Mouse (Mus musculus): ENCODE data around the gene Sim2. TPM values are rescaled to one million over a fixed set of nuclear protein-coding genes. Genes with fewer than 3 reads are reported as not detected.

Sim2 gene
- total RNA-seq, 2 experiments from 2014 or later, result not detected

DNA sequence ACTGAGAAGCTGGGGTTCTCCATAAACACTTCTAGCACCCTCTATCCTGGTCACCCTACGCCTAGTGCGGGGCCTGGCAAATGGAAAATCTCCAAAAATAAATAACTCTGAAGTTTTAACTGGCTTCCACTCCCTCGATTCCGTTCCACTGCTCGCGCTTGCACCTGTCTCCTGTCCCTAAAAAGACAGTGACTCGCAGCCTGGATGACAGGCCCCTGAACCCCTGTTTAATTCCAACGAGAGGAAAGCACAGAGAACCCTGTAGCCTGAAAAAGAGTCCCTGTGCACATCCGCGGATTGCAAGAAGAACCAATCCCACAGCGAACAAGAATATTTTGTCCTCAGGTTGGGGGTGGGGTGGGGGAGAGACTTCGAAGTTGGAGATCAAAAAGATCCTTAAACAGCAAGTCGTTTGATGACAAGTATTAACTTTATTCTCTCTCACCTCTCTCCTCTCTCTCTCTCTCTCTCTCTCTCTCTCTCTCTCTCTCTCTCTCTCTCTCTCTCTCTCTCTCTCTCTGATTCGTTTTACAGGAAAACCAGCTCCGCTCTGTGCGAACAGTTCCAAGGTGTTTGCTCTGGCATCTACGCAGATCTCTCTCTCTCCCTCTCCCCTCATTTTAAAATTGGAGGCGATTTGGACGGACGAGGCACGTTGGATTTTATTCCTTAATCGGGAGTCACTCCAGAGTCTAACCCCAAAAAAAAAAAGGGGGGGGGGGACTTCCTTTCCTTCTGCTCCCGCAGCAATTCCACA lies 6.2 kb upstream of the Sim2 start:
- DNase-seq (ENCODE audit: low spot score in 2 of 2), result no peak

DNA sequence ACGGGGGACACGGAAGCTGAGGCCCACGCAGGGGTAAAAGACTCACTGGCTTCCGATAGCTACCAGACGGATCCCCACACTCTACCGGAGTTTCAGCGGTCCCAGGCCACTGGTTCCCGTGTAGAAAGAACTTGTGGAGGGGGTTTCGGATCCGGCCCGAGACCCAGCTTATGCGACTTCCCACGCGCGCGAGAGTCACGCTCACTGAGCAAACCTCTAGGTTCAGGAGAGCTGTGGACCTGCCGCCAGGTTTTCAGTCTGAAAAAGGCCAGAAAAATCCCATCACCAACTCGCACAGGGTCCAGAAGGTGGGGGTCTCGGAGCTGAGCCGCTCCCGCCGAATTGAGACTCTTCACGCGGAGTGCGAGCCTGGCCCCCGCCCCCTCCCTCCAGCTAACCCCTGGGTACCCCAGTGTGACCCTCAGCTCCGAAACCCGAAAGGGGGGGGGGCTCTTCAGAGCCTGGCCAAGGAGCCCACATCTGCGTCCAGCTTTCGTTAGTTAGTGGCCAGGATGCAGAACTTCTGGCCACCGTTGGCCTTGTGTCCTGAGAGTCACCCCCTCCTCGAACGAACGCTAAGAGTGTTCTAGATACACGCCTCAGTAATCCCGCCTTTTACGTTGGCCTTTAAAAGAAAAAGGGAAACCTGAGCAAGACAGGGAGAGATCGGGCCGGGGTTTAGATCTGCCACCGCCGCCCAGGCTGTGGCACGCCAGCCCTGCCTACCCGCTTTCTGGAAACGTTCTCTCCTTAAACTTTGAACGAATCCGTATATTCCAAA lies 5.5 kb upstream of the Sim2 start:
- DNase-seq (ENCODE audit: low spot score in 2 of 2), result no peak

DNA sequence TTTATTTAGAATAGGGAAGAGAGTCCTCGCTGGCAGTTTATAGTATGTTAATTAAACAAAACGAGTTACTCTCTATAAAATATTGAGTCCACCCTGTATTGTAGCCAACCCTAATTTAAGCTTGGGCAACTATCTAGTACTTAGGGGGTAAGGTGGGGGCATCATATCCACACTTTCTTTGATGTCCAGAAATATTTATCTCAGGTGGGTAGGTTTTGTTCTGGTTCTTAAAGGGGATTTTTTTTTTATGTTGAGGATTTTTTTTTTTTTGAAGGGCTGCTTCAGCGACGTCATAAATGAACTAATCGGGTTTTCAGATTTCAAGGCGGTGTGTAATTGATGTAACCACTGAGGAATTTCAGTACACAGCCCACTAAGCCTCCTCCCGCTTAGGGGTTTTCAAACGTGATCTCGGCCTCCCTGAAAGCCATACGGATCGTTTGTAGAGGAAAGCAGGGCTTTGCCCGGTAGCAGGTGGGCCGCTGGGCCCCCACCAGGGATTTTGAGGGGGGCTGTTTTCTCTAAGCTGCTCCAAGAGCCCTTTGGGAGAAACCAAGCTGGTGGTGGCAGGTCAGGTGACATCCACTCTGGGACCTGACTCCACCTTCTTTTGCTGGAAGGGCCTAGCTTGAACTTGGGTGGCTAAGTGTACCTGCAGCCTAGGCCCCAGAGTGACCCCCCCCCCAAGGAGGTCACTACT lies 4.7 kb upstream of the Sim2 start:
- DNase-seq (ENCODE audit: low spot score in 2 of 2), result no peak

DNA sequence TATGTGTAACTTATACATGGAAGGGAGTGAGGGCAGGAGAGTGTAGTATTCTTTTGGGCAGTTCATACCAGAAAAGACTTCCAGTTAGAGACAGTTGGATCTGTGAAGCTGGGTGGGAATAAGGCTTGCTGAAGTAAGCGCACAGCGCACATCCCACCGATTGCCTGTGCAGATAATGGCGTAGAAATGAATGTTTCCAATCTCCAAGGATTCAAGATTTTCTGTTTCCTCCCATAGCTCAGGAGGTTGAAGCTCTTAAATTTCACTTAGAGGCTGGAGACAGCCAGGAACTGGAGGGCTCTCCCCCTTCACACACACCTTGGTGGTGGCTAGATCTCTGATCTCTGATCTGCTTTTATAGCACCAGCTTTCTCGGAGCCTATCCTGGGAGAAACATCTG lies 3.1 kb upstream of the Sim2 start:
- no peak for DNase-seq (ENCODE audit: low spot score in 2 of 2)

DNA sequence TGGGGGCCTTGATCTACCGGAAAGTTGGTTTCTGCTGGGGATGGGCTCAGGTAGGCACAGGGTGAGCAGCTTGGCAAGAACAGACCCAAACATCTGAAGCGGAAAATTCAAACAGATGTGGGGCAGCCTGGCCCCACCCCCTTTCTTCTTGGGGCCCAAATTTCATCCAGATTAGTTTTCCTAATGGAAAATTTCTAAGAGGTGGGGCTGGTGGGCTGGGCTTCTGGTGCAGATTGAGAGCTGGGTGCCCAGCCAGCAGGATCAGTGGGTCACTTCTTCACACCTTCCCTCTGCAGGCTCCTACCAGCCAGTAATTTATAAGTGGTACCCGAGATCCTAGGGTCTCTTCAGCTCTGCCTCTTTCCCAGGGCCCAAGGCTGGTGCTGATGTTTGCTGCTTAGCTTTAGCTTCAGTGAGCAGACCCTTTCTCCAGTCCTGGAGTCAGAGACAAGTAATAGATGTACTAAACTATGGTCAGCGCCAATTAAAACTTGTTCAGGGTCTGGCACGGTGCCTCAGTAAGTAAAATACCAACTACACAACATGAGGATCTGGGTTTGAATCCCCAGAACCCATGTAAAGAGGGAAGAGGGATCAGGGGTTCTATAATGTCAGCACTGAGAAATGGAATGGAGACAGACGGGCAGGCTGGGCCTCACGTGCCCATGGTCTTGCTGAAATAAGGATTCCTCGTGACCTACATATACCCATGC lies 2.6 kb upstream of the Sim2 start:
- DNase-seq (ENCODE audit: low spot score in 2 of 2), result no peak

DNA sequence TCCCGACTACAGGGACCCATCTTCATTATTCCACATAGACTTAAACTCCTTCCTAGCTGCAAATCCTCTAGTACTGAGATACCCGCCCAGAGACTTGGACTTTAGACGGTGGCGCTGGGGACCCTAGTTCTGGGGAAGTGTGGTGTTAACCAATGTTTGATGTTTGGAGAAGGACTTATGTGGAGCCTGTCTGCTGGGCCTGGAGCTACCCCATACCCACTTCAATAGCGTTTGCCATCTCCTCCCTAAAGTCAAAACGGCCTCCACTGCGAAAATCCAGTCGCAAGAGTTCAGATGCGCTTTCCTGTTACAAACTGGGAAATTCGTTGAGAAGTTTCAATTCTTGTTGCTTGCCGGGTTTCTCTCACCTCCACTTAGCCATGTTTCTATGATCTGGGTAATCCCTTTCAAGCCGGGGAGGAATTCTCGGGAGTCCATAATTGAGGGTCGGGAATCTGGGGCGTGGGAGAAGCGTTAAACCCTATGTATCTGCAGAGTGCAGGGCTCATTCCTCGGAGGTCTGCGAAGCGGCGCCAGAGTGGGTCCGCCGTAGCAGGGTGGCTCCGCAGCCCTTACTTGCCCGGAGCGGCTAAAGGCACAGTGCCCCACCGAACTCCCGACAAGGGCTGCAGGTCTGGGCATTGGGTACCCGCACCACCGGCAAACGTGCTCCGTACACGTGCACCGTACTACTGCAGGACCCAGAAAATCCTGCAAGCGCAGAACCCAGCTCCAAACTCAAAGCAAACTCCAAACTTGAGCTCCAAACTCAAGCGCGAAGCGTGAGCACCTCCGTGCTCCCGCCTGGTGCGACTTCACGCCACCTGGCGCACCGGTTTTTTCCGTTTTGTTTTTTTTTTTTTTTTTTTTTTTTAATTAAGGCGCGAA lies 1.5 kb upstream of the Sim2 start:
- DNase-seq (ENCODE audit: low spot score in 2 of 2), result no peak

DNA sequence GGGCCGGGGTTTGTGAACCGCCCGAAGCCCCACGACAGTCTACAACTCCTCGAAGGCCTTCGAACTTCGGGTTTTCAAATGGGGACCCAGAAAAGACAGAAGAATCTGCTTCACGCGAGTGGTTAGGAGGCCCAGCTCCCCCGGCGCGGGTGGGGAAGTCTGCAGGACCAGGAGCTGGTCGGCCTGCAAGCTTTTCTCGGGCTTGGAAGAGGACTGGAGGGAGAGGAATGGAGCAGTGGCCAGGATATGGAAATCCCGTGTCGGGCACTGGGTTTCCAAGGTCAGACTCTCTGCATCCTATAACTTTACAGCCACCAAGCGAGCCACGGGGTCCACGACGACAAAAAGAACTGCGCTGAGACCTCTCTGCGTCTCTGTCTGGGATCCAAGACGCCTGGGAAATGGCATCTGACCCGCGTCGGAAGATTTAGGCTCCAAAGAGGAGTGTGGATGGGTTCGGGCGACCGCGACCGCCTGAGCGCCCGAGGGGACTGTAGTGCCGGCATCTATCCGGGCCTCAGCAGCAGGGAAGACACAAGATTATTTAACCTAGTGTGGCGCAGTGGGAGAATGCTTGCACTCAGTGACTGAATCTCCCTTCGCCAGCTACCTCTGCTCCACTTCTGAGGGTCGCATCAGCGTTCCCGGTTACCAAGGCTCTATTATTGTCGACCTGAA lies 744 bp upstream of the Sim2 start:
- DNase-seq (ENCODE audit: low spot score in 2 of 2), result no peak

DNA sequence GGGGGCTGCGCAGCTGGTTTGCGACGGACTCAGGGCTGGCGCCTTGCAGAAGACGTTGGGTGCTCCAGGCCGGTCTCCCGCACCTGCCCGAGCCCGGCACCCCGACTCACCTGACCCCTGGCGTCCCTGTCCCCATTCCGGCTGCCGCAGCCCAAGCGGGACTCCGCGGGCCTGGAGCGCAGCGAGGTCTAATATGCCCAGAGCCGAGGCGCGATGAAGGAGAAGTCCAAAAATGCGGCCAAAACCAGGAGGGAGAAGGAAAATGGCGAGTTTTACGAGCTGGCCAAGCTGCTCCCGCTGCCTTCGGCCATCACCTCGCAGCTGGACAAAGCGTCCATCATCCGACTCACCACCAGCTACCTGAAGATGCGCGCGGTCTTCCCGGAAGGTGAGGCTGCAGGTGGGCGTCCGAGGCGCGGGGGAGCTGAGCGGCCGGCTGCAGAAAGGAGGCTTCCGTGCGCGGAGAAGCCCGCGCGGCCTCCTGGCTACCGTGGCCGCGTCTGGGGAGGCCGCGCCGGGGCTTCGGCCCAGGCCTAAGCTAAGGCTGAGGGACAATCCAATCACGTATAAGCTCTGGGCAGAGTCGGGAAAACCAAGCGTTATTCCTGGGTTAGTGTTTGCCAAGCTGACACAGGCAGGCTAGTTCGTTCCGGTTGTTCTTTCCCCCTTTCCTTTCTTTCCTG lies 1.0 kb downstream of the Sim2 start:
- no peak for DNase-seq (ENCODE audit: low spot score in 2 of 2)

DNA sequence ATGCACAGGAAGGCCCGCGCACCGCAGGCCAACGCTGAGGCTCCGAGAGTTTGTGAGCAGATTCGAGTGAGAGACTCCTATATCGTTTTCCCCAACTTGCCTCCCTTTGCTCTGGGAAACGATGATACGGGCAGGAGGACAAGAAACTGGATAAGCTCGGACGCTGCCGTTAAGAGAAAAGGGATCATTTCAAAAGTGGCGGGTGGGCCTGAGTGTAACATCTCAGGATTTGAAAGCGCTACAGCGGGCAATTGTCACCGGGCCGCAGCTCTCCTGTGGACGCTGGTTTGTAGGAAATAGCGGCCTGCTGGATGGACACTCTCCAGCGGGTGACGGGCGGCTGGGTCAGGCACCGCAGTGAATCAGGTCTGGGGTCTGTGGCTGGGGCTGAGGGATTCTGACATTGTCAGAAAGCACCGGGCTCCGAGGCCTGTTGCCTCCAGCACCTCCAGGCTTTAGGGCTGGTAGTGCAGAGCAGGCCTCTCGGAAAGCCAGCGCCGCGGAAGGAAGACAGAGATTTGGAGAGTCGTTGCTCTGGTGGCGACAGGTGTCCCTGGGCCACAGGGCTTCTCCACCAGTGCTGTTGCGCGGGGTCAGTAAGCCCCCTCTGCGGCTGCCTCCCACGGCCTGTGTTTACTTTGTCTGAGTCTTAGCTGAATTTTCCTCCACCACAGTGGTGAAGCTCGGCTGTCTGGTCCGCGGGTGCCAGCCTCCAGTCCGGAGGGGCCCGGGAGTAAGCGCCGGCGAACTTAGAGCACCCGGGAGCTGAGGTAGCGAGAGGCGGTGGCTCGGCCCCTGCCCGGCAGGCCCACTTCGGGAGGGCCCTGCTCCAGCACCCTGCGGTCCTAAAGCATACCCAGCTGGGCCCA lies 2.2 kb downstream of the Sim2 start:
- no peak for DNase-seq (ENCODE audit: low spot score in 2 of 2)

DNA sequence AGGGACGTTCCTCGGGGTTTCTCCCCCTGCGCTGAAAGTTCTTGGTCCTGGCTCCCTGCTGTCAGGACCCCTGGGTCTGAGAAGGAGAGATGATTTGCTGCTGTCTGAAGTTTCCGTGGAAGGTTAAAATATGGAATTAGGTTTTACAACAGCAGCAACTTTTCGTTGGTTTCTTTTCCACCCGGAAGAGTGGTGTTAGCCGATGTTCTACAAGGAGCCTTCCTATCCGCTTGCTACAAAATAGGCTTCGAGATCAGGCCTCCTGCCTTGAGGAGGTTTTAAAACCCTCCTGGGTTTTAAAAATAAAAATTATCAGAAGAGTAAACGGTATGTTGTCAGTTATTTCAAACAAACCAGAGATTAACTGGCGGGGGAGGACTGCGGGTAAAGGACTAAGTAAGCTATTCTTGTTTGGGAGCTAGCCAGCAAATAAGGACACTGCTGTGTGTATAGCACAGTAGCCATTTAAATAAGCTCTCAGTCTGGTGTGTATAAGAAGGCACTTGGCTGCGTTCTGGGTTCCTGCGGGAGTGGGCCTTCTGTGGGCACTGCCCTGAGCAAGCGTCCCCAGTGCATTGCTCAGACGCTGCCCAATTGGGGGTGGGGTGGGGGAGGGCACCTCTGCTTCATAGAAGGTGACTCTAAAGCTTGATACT lies 3.0 kb downstream of the Sim2 start:
- no peak for DNase-seq (ENCODE audit: low spot score in 2 of 2)

DNA sequence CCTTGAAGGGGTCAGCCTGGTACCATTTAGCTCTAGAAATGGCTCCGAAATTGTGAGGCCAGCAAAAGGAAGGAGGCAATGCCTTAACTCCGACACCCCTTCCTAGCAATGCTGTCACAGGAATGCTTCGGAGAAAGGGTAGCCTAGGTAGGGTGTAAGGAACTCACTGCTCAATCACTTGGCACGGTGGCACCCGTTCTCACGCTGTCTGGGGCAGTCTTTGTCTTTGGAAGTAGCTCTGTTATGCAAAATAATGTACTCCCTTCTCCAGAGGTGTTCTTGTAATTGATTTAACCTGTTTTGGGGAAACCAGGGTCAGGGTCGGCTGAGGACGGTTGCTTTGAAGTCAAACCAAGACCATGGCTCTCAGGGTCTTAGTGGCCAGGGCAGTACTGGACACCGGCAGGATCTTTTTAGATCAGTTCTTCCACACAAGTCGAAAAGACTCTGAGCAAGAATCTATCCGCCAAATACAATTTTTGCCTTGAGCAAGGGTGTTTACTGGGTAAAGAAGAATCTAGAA lies 3.6 kb downstream of the Sim2 start:
- DNase-seq (ENCODE audit: low spot score in 2 of 2), result no peak

DNA sequence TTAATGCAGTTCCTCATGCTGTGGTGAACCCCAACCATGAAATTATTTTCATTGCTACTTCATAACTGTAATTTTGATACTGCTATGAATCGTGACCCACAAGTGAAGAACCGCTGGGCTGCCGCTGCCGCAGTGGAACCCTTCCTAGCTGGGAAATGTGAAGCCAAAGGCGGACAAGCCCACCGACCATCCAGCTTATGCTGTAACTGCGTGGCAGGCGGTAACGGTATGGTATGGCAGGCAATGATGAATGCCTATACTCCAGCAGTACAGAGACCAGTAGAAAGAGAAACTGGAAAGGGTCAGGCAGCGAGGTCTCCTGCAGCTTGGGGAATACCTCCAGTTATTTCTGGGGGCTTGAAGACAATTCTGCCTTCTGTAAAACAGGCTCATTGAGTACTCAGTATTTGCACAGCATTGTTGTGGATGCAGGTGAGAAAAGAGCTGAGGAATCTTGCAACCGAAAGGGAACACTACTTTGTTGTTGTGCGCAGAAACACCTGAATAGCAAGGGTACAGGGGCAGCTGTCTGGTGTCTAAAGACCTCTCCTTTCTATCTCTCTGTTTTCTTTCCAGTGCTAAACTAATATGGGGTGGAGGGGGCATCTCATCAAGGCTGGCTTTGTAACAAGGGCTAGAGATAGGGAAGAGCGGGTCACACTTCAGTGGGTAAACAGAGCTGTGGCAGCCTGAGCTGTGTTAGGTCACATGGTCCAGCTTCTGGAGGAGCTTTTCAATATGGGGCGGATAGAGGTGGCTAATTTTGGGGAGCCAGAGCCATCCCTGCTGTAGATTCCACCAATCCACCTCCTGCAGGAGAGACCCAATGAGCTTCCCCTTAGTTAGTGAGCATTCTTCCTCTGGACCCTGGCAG lies 4.3 kb downstream of the Sim2 start:
- no peak for DNase-seq (ENCODE audit: low spot score in 2 of 2)

DNA sequence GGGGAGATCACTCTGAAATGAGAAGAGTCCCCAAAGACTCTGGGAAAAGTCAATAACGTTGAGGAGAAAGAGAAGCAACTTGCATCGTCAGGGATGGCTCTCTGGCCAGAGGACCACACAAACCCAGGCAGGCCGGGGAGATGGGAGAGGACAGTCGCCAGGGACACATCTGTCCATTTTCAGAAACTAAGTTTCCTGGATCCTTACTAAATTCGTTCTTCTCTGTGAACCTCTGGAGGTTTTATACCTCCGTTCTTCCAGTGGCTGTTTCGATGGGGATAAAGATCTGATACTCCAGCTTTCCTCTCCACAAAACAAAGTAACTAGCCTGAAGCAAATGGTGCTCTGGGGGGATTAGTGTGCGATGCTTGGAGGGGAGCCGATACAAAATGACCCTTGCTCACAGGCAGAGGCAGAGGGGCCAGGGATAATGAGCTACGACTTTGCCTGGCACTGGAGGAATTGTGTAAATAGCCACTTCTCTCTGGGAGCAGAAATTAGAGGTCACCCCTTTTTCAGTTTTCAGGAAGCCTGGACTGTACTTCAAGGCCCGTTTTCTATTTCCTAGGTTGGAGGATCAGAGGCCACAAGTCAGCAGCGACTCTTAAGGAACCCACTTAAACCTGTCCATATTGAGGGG lies 7.9 kb downstream of the Sim2 start:
- DNase-seq (ENCODE audit: low spot score in 2 of 2), result no peak

DNA sequence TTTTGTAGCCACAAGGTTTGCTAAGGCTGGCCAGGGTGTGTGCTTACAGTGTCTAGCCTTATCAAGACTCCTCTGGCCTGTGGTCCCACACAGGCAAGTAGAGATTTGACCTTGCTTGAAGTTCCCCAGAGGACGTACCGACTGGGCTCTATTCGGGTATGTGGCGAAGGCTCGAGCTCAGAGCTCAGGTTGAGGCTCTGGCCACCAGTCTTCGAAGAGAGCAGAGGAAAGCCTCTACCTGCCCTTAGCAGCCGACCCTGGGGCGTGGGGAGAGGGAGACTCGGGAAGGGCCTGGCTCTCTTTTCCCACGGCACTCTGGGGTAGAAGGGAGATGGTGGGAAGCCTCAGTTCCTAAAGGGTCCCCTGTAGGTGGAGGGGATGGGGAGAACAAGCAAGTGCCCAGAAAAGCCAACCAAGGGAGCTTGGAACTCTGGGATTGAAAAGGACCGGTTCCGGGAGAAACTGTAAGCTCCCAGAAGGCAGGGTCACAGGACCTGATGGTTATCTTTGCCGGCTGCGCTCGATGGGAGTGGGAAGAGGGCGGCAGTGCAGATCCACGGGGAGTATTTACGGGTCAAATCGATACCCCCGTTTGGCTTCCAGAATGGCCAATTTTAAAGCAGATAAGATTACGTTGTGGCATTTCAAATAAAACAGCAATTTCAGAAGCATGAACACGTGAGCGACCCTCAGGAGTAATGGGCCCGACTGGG lies 8.6 kb downstream of the Sim2 start:
- no peak for DNase-seq (ENCODE audit: low spot score in 2 of 2)
